Mouse (Mus musculus): ENCODE measurements around the gene Krtap4-8. TPM values are rescaled to one million over a fixed set of nuclear protein-coding genes. Genes with fewer than 3 reads are reported as not detected.

Gene Krtap4-8
- not detected for polyA plus RNA-seq (2015; fragmentation: Illumina TruSeq; extraction: RNeasy Lipid Tissue Mini Kit (QIAGEN cat#74804); ENCODE audit: insufficient read depth, low replicate concordance)

DNA sequence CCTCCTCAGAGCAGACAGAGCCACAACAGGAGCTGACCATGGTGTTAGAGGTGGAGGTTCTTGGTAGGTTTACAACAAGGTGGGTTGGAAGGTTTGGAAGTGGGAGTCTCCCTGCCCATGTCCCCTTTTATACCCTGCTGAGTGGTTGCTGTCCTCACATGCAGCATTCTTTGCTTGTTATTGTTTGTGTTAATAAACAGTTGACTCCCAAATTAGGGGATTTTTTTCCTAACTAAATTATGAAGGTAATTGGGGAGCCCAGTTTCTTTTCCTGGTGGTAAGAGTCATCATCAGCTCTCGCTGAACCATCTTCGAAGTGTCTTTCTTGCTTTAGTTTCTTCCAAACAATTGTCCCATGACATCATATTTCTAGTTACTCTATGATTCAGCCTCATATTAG lies at the start of gene Krtap4-8:
Gene Krtap4-8 (minus strand): TSS at position 101 of the 400 bp plus-strand sequence.

DNA sequence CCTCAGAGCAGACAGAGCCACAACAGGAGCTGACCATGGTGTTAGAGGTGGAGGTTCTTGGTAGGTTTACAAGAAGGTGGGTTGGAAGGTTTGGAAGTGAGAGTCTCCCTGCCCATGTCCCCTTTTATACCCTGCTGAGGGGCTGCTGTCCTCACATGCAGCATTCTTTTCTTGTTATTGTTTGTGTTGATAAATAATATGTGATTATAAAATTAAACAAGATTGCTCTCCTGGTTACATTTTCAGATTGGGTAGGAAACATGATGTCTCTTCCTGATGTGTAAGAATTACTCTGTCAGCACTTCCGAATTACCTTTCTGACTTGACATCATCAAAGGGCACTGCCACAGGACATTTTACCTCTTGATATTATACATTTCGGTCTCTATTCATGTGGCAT lies 35.1 kb upstream of the Krtap4-8 start, which contains the start of gene Gm11564:
Gene Gm11564 (minus strand): TSS at position 101 of the 400 bp plus-strand sequence.

DNA sequence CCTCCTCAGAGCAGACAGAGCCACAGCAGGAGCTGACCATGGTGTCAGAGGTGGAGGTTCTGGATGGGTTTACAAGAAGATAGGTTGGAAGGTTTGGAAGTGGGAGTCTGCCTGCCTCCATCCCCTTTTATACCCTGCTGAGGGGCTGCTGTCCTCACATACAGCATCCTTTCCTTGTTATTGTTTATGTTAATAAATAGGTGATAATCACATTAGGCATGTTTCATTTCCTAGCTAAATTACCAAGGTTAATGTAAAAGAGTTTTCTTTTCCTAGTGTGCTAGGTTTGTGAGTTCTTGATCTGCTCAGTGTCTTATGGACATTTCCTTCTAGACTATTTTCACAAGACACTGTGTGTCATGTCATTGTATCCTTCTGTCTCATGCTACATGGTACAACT lies 29.3 kb upstream of the Krtap4-8 start, which contains the start of gene Krtap4-13:
Gene Krtap4-13 (minus strand): TSS at position 101 of the 400 bp plus-strand sequence.

DNA sequence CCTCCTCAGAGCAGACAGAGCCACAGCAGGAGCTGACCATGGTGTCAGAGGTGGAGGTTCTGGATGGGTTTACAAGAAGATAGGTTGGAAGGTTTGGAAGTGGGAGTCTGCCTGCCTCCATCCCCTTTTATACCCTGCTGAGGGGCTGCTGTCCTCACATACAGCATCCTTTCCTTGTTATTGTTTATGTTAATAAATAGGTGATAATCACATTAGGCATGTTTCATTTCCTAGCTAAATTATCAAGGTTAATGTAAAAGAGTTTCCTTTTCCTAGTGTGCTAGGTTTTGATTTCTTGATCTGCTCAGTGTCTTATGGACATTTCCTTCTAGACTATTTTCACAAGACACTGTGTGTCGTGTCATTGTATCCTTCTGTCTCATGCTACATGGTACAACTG lies 23.8 kb upstream of the Krtap4-8 start, which contains the start of gene Gm11554:
Gene Gm11554 (minus strand): TSS at position 101 of the 400 bp plus-strand sequence.

DNA sequence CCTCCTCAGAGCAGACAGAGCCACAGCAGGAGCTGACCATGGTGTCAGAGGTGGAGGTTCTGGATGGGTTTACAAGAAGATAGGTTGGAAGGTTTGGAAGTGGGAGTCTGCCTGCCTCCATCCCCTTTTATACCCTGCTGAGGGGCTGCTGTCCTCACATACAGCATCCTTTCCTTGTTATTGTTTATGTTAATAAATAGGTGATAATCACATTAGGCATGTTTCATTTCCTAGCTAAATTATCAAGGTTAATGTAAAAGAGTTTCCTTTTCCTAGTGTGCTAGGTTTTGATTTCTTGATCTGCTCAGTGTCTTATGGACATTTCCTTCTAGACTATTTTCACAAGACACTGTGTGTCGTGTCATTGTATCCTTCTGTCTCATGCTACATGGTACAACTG lies 18.3 kb upstream of the Krtap4-8 start, which contains the start of gene Gm11569:
Gene Gm11569 (minus strand): TSS at position 101 of the 400 bp plus-strand sequence.

DNA sequence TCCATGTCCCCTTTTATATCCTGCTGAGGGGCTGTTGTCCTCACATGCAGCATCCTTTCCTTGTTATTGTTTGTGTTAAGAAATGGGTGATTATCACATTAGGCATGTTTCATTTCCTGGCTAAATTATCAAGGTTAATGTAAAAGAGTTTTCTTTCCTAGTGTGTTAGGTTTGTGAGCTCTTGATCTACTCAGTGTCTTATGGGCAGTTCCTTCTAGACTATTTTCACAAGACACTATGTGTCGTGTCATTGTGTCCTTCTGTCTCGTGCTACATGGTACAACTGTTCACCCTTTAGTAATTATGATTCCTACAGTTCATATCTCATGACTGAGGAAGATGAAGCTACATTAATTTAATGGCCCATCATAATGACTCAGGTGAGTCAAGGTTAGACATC lies 12.9 kb upstream of the Krtap4-8 start, which contains the start of gene Gm11596:
Gene Gm11596 (minus strand): TSS at position 101 of the 400 bp plus-strand sequence.

DNA sequence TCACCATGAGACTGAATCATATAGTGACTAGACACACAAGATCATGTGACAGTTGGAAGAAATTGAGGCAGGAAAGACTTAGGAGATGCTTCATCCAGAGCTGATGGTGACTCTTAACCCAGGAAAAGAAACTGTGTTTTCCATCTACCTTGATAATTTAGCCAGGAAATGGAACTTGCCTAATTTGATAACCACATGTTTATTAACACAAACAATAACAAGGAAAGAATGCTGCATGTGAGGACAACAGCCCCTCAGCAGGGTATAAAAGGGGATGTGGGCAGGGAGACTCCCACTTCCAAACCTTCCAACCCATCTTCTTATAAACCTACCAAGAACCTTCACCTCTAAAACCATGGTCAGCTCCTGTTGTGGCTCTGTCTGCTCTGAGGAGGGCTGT lies 4.4 kb upstream of the Krtap4-8 start, which contains the start of gene Krtap4-9:
Gene Krtap4-9 (plus strand): TSS at position 301 of the 400 bp plus-strand sequence.

DNA sequence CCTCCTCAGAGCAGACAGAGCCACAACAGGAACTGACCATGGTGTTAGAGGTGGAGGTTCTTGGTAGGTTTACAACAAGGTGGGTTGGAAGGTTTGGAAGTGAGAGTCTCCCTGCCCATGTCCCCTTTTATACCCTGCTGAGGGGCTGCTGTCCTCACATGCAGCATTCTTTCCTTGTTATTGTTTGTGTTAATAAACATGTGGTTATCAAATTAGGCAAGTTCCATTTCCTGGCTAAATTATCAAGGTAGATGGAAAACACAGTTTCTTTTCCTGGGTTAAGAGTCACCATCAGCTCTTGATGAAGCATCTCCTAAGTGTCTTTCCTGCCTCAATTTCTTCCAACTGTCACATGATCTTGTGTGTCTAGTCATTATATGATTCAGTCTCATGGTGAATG lies 7.7 kb downstream of the Krtap4-8 start, which contains the start of gene Gm11595:
Gene Gm11595 (minus strand): TSS at position 101 of the 400 bp plus-strand sequence.

DNA sequence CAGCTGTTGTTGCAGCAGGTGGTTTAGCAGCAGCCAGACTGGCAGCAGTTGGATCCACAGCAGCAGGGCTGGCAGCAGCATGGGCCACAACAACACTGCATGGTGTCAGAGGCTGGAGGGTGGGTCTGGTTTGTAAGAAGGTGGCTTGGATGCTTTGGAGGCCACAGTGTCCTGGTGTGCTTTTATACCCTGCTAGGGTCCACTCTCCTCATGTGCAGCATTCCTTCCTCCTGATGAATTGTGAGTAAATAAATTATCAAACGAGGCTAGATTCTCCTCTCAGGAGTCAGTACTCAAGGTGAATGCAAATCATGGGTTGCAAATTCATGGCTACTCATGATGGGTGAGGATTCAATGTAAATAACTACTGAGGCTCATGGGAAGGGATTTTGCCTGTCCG lies 46.3 kb downstream of the Krtap4-8 start, which contains the start of gene Gm14180:
Gene Gm14180 (minus strand): TSS at position 101 of the 400 bp plus-strand sequence.

Other genes with a start within 250 kb of the Krtap4-8 start
- not detected for gene Krt40, start 237.5 kb downstream of the Krtap4-8 start, polyA plus RNA-seq (2015; fragmentation: Illumina TruSeq; extraction: RNeasy Lipid Tissue Mini Kit (QIAGEN cat#74804); ENCODE audit: insufficient read depth, low replicate concordance)
- gene Krtap3-3, start 229.8 kb downstream of the Krtap4-8 start, polyA plus RNA-seq (2015; fragmentation: Illumina TruSeq; extraction: RNeasy Lipid Tissue Mini Kit (QIAGEN cat#74804); ENCODE audit: insufficient read depth, low replicate concordance) = not detected
- gene Krtap3-2, start 223.9 kb downstream of the Krtap4-8 start, polyA plus RNA-seq (2015; fragmentation: Illumina TruSeq; extraction: RNeasy Lipid Tissue Mini Kit (QIAGEN cat#74804); ENCODE audit: insufficient read depth, low replicate concordance) = not detected
- gene Gm11939, start 221.2 kb downstream of the Krtap4-8 start, polyA plus RNA-seq (2015; fragmentation: Illumina TruSeq; extraction: RNeasy Lipid Tissue Mini Kit (QIAGEN cat#74804); ENCODE audit: insufficient read depth, low replicate concordance) = not detected
- gene Krtap3-1, start 214.1 kb downstream of the Krtap4-8 start, polyA plus RNA-seq (2015; fragmentation: Illumina TruSeq; extraction: RNeasy Lipid Tissue Mini Kit (QIAGEN cat#74804); ENCODE audit: insufficient read depth, low replicate concordance) = not detected
- gene Krtap1-5, start 199.7 kb downstream of the Krtap4-8 start, polyA plus RNA-seq (2015; fragmentation: Illumina TruSeq; extraction: RNeasy Lipid Tissue Mini Kit (QIAGEN cat#74804); ENCODE audit: insufficient read depth, low replicate concordance) = not detected
- not detected for gene Krtap1-4, start 197.1 kb downstream of the Krtap4-8 start, polyA plus RNA-seq (2015; fragmentation: Illumina TruSeq; extraction: RNeasy Lipid Tissue Mini Kit (QIAGEN cat#74804); ENCODE audit: insufficient read depth, low replicate concordance)
- gene Krtap1-3, start 189.4 kb downstream of the Krtap4-8 start, polyA plus RNA-seq (2015; fragmentation: Illumina TruSeq; extraction: RNeasy Lipid Tissue Mini Kit (QIAGEN cat#74804); ENCODE audit: insufficient read depth, low replicate concordance) = not detected
- gene Krtap9-3, start 182.6 kb downstream of the Krtap4-8 start, polyA plus RNA-seq (2015; fragmentation: Illumina TruSeq; extraction: RNeasy Lipid Tissue Mini Kit (QIAGEN cat#74804); ENCODE audit: insufficient read depth, low replicate concordance) = not detected
- not detected for gene Gm11938, start 177.4 kb downstream of the Krtap4-8 start, polyA plus RNA-seq (2015; fragmentation: Illumina TruSeq; extraction: RNeasy Lipid Tissue Mini Kit (QIAGEN cat#74804); ENCODE audit: insufficient read depth, low replicate concordance)
- gene Gm11937, start 170.5 kb downstream of the Krtap4-8 start, polyA plus RNA-seq (2015; fragmentation: Illumina TruSeq; extraction: RNeasy Lipid Tissue Mini Kit (QIAGEN cat#74804); ENCODE audit: insufficient read depth, low replicate concordance) = not detected
- gene Krtap2-4, start 165.9 kb downstream of the Krtap4-8 start, polyA plus RNA-seq (2015; fragmentation: Illumina TruSeq; extraction: RNeasy Lipid Tissue Mini Kit (QIAGEN cat#74804); ENCODE audit: insufficient read depth, low replicate concordance) = not detected
- not detected for gene Gm11562, start 160.3 kb downstream of the Krtap4-8 start, polyA plus RNA-seq (2015; fragmentation: Illumina TruSeq; extraction: RNeasy Lipid Tissue Mini Kit (QIAGEN cat#74804); ENCODE audit: insufficient read depth, low replicate concordance)
- not detected for gene Krtap4-1, start 152.5 kb downstream of the Krtap4-8 start, polyA plus RNA-seq (2015; fragmentation: Illumina TruSeq; extraction: RNeasy Lipid Tissue Mini Kit (QIAGEN cat#74804); ENCODE audit: insufficient read depth, low replicate concordance)
- gene Krtap4-2, start 145.6 kb downstream of the Krtap4-8 start, polyA plus RNA-seq (2015; fragmentation: Illumina TruSeq; extraction: RNeasy Lipid Tissue Mini Kit (QIAGEN cat#74804); ENCODE audit: insufficient read depth, low replicate concordance) = not detected
- not detected for gene Krtap4-7, start 136.6 kb downstream of the Krtap4-8 start, polyA plus RNA-seq (2015; fragmentation: Illumina TruSeq; extraction: RNeasy Lipid Tissue Mini Kit (QIAGEN cat#74804); ENCODE audit: insufficient read depth, low replicate concordance)
- not detected for gene Gm11555, start 130.5 kb downstream of the Krtap4-8 start, polyA plus RNA-seq (2015; fragmentation: Illumina TruSeq; extraction: RNeasy Lipid Tissue Mini Kit (QIAGEN cat#74804); ENCODE audit: insufficient read depth, low replicate concordance)
- gene Gm11563, start 121.7 kb downstream of the Krtap4-8 start, polyA plus RNA-seq (2015; fragmentation: Illumina TruSeq; extraction: RNeasy Lipid Tissue Mini Kit (QIAGEN cat#74804); ENCODE audit: insufficient read depth, low replicate concordance) = not detected
- gene Krtap4-6, start 114.7 kb downstream of the Krtap4-8 start, polyA plus RNA-seq (2015; fragmentation: Illumina TruSeq; extraction: RNeasy Lipid Tissue Mini Kit (QIAGEN cat#74804); ENCODE audit: insufficient read depth, low replicate concordance) = not detected
- not detected for gene Gm14190, start 90.0 kb downstream of the Krtap4-8 start, polyA plus RNA-seq (2015; fragmentation: Illumina TruSeq; extraction: RNeasy Lipid Tissue Mini Kit (QIAGEN cat#74804); ENCODE audit: insufficient read depth, low replicate concordance)
- gene Gm14180, start 46.4 kb downstream of the Krtap4-8 start, polyA plus RNA-seq (2015; fragmentation: Illumina TruSeq; extraction: RNeasy Lipid Tissue Mini Kit (QIAGEN cat#74804); ENCODE audit: insufficient read depth, low replicate concordance) = not detected
- gene Gm11595, start 7.8 kb downstream of the Krtap4-8 start, polyA plus RNA-seq (2015; fragmentation: Illumina TruSeq; extraction: RNeasy Lipid Tissue Mini Kit (QIAGEN cat#74804); ENCODE audit: insufficient read depth, low replicate concordance) = not detected
- gene Krtap4-9, start 4.5 kb upstream of the Krtap4-8 start, polyA plus RNA-seq (2015; fragmentation: Illumina TruSeq; extraction: RNeasy Lipid Tissue Mini Kit (QIAGEN cat#74804); ENCODE audit: insufficient read depth, low replicate concordance) = not detected
- not detected for gene Gm11596, start 12.8 kb upstream of the Krtap4-8 start, polyA plus RNA-seq (2015; fragmentation: Illumina TruSeq; extraction: RNeasy Lipid Tissue Mini Kit (QIAGEN cat#74804); ENCODE audit: insufficient read depth, low replicate concordance)
- gene Gm11569, start 18.2 kb upstream of the Krtap4-8 start, polyA plus RNA-seq (2015; fragmentation: Illumina TruSeq; extraction: RNeasy Lipid Tissue Mini Kit (QIAGEN cat#74804); ENCODE audit: insufficient read depth, low replicate concordance) = not detected
- gene Gm11554, start 23.7 kb upstream of the Krtap4-8 start, polyA plus RNA-seq (2015; fragmentation: Illumina TruSeq; extraction: RNeasy Lipid Tissue Mini Kit (QIAGEN cat#74804); ENCODE audit: insufficient read depth, low replicate concordance) = not detected
- not detected for gene Krtap4-13, start 29.2 kb upstream of the Krtap4-8 start, polyA plus RNA-seq (2015; fragmentation: Illumina TruSeq; extraction: RNeasy Lipid Tissue Mini Kit (QIAGEN cat#74804); ENCODE audit: insufficient read depth, low replicate concordance)
- gene Gm11564, start 35.0 kb upstream of the Krtap4-8 start, polyA plus RNA-seq (2015; fragmentation: Illumina TruSeq; extraction: RNeasy Lipid Tissue Mini Kit (QIAGEN cat#74804); ENCODE audit: insufficient read depth, low replicate concordance) = not detected
- gene 2300003K06Rik, start 57.4 kb upstream of the Krtap4-8 start, polyA plus RNA-seq (2015; fragmentation: Illumina TruSeq; extraction: RNeasy Lipid Tissue Mini Kit (QIAGEN cat#74804); ENCODE audit: insufficient read depth, low replicate concordance) = not detected
- not detected for gene Krtap4-16, start 70.9 kb upstream of the Krtap4-8 start, polyA plus RNA-seq (2015; fragmentation: Illumina TruSeq; extraction: RNeasy Lipid Tissue Mini Kit (QIAGEN cat#74804); ENCODE audit: insufficient read depth, low replicate concordance)
- not detected for gene Gm11568, start 77.2 kb upstream of the Krtap4-8 start, polyA plus RNA-seq (2015; fragmentation: Illumina TruSeq; extraction: RNeasy Lipid Tissue Mini Kit (QIAGEN cat#74804); ENCODE audit: insufficient read depth, low replicate concordance)
- not detected for gene Gm11559, start 83.8 kb upstream of the Krtap4-8 start, polyA plus RNA-seq (2015; fragmentation: Illumina TruSeq; extraction: RNeasy Lipid Tissue Mini Kit (QIAGEN cat#74804); ENCODE audit: insufficient read depth, low replicate concordance)
- gene Krtap9-1, start 92.7 kb upstream of the Krtap4-8 start, polyA plus RNA-seq (2015; fragmentation: Illumina TruSeq; extraction: RNeasy Lipid Tissue Mini Kit (QIAGEN cat#74804); ENCODE audit: insufficient read depth, low replicate concordance) = not detected
- not detected for gene Gm11567, start 98.5 kb upstream of the Krtap4-8 start, polyA plus RNA-seq (2015; fragmentation: Illumina TruSeq; extraction: RNeasy Lipid Tissue Mini Kit (QIAGEN cat#74804); ENCODE audit: insufficient read depth, low replicate concordance)
- not detected for gene Krtap31-1, start 127.2 kb upstream of the Krtap4-8 start, polyA plus RNA-seq (2015; fragmentation: Illumina TruSeq; extraction: RNeasy Lipid Tissue Mini Kit (QIAGEN cat#74804); ENCODE audit: insufficient read depth, low replicate concordance)
- gene Gm11565, start 134.0 kb upstream of the Krtap4-8 start, polyA plus RNA-seq (2015; fragmentation: Illumina TruSeq; extraction: RNeasy Lipid Tissue Mini Kit (QIAGEN cat#74804); ENCODE audit: insufficient read depth, low replicate concordance) = not detected
- gene Krtap31-2, start 155.6 kb upstream of the Krtap4-8 start, polyA plus RNA-seq (2015; fragmentation: Illumina TruSeq; extraction: RNeasy Lipid Tissue Mini Kit (QIAGEN cat#74804); ENCODE audit: insufficient read depth, low replicate concordance) = not detected
- not detected for gene Krtap9-5, start 167.8 kb upstream of the Krtap4-8 start, polyA plus RNA-seq (2015; fragmentation: Illumina TruSeq; extraction: RNeasy Lipid Tissue Mini Kit (QIAGEN cat#74804); ENCODE audit: insufficient read depth, low replicate concordance)
- not detected for gene Krtap29-1, start 198.3 kb upstream of the Krtap4-8 start, polyA plus RNA-seq (2015; fragmentation: Illumina TruSeq; extraction: RNeasy Lipid Tissue Mini Kit (QIAGEN cat#74804); ENCODE audit: insufficient read depth, low replicate concordance)
- gene Krtap16-1, start 205.9 kb upstream of the Krtap4-8 start, polyA plus RNA-seq (2015; fragmentation: Illumina TruSeq; extraction: RNeasy Lipid Tissue Mini Kit (QIAGEN cat#74804); ENCODE audit: insufficient read depth, low replicate concordance) = not detected
- gene Krtap17-1, start 213.3 kb upstream of the Krtap4-8 start, polyA plus RNA-seq (2015; fragmentation: Illumina TruSeq; extraction: RNeasy Lipid Tissue Mini Kit (QIAGEN cat#74804); ENCODE audit: insufficient read depth, low replicate concordance) = not detected
- gene Krt33a, start 235.5 kb upstream of the Krtap4-8 start, polyA plus RNA-seq (2015; fragmentation: Illumina TruSeq; extraction: RNeasy Lipid Tissue Mini Kit (QIAGEN cat#74804); ENCODE audit: insufficient read depth, low replicate concordance) = not detected
- not detected for gene Krt33b, start 249.2 kb upstream of the Krtap4-8 start, polyA plus RNA-seq (2015; fragmentation: Illumina TruSeq; extraction: RNeasy Lipid Tissue Mini Kit (QIAGEN cat#74804); ENCODE audit: insufficient read depth, low replicate concordance)

Data from spleen, adult 10 weeks (tissue).